Mouse (Mus musculus): ENCODE results near the gene Dlx2. TPM values are rescaled to one million over a fixed set of nuclear protein-coding genes. Genes with fewer than 3 reads are reported as not detected.

The Dlx2 gene
- total RNA-seq (2021): not detected

GRCm38 (mm10) chr2:71546640-71547071, at the start of gene Dlx2:
Dlx2 (minus strand) TSS chr2:71546754.
- peak in 1 of 2 experiments; percentile 31 for DNase-seq
- intact Hi-C loops (cut with DNase I): loop anchor here (5.0 kb wide), 2 partner anchors 94 to 319 kb away; partner anchors contain the start of gene Metap1d

- intact Hi-C loops (cut with DNase I): loop anchor here (10.0 kb wide), 1 partner anchor 360 kb away; no protein-coding TSS in a partner anchor
- DNase-seq: peak; percentile 17 to 28
Measured at GRCm38 (mm10) chr2:71594466-71594865, 47.9 kb upstream of the Dlx2 start.

GRCm38 (mm10) chr2:71589114-71589513, 42.6 kb upstream of the Dlx2 start:
- DNase-seq: no peak
- intact Hi-C loops (cut with DNase I): no loop called here

GRCm38 (mm10) chr2:71581488-71581887, 34.9 kb upstream of the Dlx2 start:
- intact Hi-C loops (cut with DNase I): loop anchor here (5.0 kb wide), 1 partner anchor 236 kb away; no protein-coding TSS in a partner anchor

GRCm38 (mm10) chr2:71580632-71581466, 34.3 kb upstream of the Dlx2 start:
- intact Hi-C loops (cut with DNase I): loop anchor here (5.0 kb wide), 1 partner anchor 236 kb away; no protein-coding TSS in a partner anchor

More at GRCm38 (mm10) chr2:71581488-71581887, 34.9 kb upstream of the Dlx2 start:
- DNase-seq: no peak

GRCm38 (mm10) chr2:71577059-71577458, 30.5 kb upstream of the Dlx2 start:
- intact Hi-C loops (cut with DNase I): no loop called here
- DNase-seq: no peak

More at GRCm38 (mm10) chr2:71580632-71581466, 34.3 kb upstream of the Dlx2 start:
- peak; percentile 58 to 70 for DNase-seq

- no peak for DNase-seq
- intact Hi-C loops (cut with DNase I): no loop called here
Measured at GRCm38 (mm10) chr2:71573736-71574135, 27.2 kb upstream of the Dlx2 start.

GRCm38 (mm10) chr2:71566466-71566865, 19.9 kb upstream of the Dlx2 start:
- DNase-seq: no peak
- intact Hi-C loops (cut with DNase I): no loop called here

- DNase-seq: no peak
- intact Hi-C loops (cut with DNase I): no loop called here
Measured at GRCm38 (mm10) chr2:71556071-71556470, 9.5 kb upstream of the Dlx2 start.

- intact Hi-C loops (cut with DNase I): no loop called here
- DNase-seq: no peak
Measured at GRCm38 (mm10) chr2:71551704-71552103, 5.2 kb upstream of the Dlx2 start.

- intact Hi-C loops (cut with DNase I): no loop called here
- DNase-seq: no peak
Measured at GRCm38 (mm10) chr2:71550330-71550729, 3.8 kb upstream of the Dlx2 start.

- intact Hi-C loops (cut with DNase I): loop anchor here (5.0 kb wide), 2 partner anchors 96 to 321 kb away; partner anchors contain the start of gene Metap1d
- peak; percentile 67 to 79 for DNase-seq
Measured at GRCm38 (mm10) chr2:71547829-71548228, 1.3 kb upstream of the Dlx2 start.

GRCm38 (mm10) chr2:71545882-71546639, 493 bp downstream of the Dlx2 start:
- intact Hi-C loops (cut with DNase I): loop anchor here (2.0 to 5.0 kb wide), 3 partner anchors 15 to 319 kb away; partner anchors contain the start of gene Metap1d

GRCm38 (mm10) chr2:71545401-71545881, 1.1 kb downstream of the Dlx2 start:
- peak; percentile 32 to 62 for DNase-seq
- intact Hi-C loops (cut with DNase I): loop anchor here (2.0 to 5.0 kb wide), 3 partner anchors 15 to 318 kb away; partner anchors contain the start of gene Metap1d

More at GRCm38 (mm10) chr2:71545882-71546639, 493 bp downstream of the Dlx2 start:
- DNase-seq: peak; percentile 36 to 48

GRCm38 (mm10) chr2:71544391-71545285, 1.9 kb downstream of the Dlx2 start:
- DNase-seq: peak; percentile 28 to 40
- intact Hi-C loops (cut with DNase I): loop anchor here (2.0 to 5.0 kb wide), 4 partner anchors 14 to 1728 kb away; partner anchors contain the start of genes Metap1d and Sp9

GRCm38 (mm10) chr2:71543948-71544347, 2.6 kb downstream of the Dlx2 start:
- intact Hi-C loops (cut with DNase I): loop anchor here (2.0 to 5.0 kb wide), 2 partner anchors 13 to 1728 kb away; partner anchors contain the start of gene Sp9
- DNase-seq: peak in 1 of 2 experiments; percentile 29

GRCm38 (mm10) chr2:71543531-71543930, 3.0 kb downstream of the Dlx2 start:
- intact Hi-C loops (cut with DNase I): loop anchor here (5.0 kb wide), 1 partner anchor 1729 kb away; the partner anchor contains the start of gene Sp9
- peak in 1 of 2 experiments; percentile 9 for DNase-seq

GRCm38 (mm10) chr2:71542816-71543301, 3.7 kb downstream of the Dlx2 start:
- peak; percentile 29 to 57 for DNase-seq
- intact Hi-C loops (cut with DNase I): loop anchor here (5.0 kb wide), 1 partner anchor 1729 kb away; the partner anchor contains the start of gene Sp9

All from heart, postnatal 36 days (tissue).